Mouse (Mus musculus) kidney, adult 2 months (tissue): ENCODE results near the gene Cdc7.

ENCODE experiments used
- CTCF ChIP-seq: fragments of 200-500 bp; conservative IDR thresholded peaks from 2 replicates; pipeline ENCODE4 v1.5.1; 2011; ENCODE audit warnings: low read depth, mild to moderate bottlenecking, control low read depth, low read length, moderate library complexity, mixed read lengths; ENCODE audit not compliant: insufficient read depth, insufficient read length
- POLR2A ChIP-seq: fragments of 200-500 bp; IDR thresholded peaks from one replicate; pipeline ENCODE4 v1.6.1; 2011; ENCODE audit warnings: low read depth, low read length, control low read depth

DNA sequence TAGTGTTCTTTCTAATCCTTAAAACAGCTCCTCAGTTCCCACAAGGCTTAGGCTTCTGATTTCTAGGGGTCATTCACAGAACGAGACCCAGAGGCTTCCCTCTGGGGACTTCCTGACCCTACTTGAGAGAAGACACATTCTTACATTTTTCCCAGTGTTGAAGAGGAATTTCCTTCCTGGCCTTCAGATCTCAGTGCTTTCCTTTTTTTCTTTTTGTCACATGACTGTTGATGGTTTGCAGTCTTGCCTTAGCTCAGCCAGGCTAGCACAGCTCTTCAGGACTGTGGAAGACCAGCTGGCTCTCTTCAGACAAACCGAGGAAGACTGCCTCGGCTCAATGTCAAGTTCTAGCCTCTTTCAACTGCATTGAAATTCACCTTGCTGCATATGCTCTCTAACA, 7.7 kb upstream of the Cdc7 start:
- no peak for TF ChIP-seq CTCF
- TF ChIP-seq POLR2A = no peak
